Mouse (Mus musculus): Measurements from ENCODE around the gene Sik3. TPM values are rescaled to one million over a fixed set of nuclear protein-coding genes. Genes with fewer than 3 reads are reported as not detected.
A peak's percentile ranks its signal among the peaks of the same experiment; 100 is the strongest.

The Sik3 gene
- polyA plus RNA-seq, 1 experiment from 2014 or later: 13.4 TPM

DNA sequence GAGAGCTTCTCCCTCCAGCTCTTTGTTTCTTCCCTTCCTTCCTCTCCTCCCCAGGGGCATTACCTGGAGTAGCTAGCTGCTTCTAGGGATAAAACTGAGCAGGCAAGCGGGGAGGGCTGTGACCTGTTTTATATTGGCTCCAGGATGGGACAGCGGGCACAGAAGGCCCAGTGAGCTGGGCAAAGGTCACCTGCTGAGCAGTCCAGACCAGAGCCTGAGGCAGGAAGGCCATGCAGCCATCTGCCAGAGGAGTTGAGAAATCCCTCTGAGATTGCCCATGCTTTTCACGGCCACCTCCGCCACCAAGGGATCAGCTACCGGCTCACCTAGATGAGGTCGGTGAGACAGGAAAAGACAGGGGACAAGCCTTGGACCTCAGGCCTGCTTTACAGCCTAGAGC, 222.6 kb downstream of the Sik3 start:
- no peak overlapping the region for H3K9ac ChIP-seq (ENCODE audit: low read depth, low read length)
- no peak for DNase-seq (ENCODE audit: low spot score)
- no peaks in the 10 kb centered on the region for H3K4me1 ChIP-seq (ENCODE audit: control insufficient read depth, insufficient read depth, low read length)
- H3K4me2 ChIP-seq (ENCODE audit: low read depth, low read length): no peak overlapping the region
- H3K4me3 ChIP-seq (ENCODE audit: low read depth, low read length): no peak overlapping the region
- H3K27ac ChIP-seq (replicated peaks; ENCODE audit: low read depth, low read length): no peak overlapping the region
- 85% methylated on average over 6 of the region's 6 CpGs for WGBS
- H3K27me3 ChIP-seq (replicated peaks; ENCODE audit: control insufficient read depth, insufficient read depth, low read length): no peaks in the 10 kb centered on the region
- no peaks in the 10 kb centered on the region for H3K9me3 ChIP-seq (ENCODE audit: control insufficient read depth, low read length)
- H3K36me3 ChIP-seq (ENCODE audit: control insufficient read depth, insufficient read depth, low read length): no peaks in the 10 kb centered on the region
- no peak for ATAC-seq (ENCODE audit: low read depth)

DNA sequence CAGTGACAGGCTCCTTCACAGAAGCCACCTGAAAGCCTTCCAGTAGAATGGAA, 222.8 kb downstream of the Sik3 start, which contains the start of gene Apoc3:
TSS of gene Apoc3 (minus strand) at position 41 of the 53 bp plus-strand sequence.
- Histone ChIP-seq H3K36me3 (ENCODE audit: control insufficient read depth, insufficient read depth, low read length) (no peaks in the 10 kb centered on the region), H3K27ac (replicated peaks; ENCODE audit: low read depth, low read length) (no peak within 1 kb of the TSS), H3K4me3 (ENCODE audit: low read depth, low read length) (no peak within 1 kb of the TSS), H3K4me2 (ENCODE audit: low read depth, low read length) (no peak within 1 kb of the TSS), H3K27me3 (replicated peaks; ENCODE audit: control insufficient read depth, insufficient read depth, low read length) (no peaks in the 10 kb centered on the region), H3K4me1 (ENCODE audit: control insufficient read depth, insufficient read depth, low read length) (no peaks in the 10 kb centered on the region), H3K9me3 (ENCODE audit: control insufficient read depth, low read length) (no peaks in the 10 kb centered on the region), H3K9ac (ENCODE audit: low read depth, low read length) (no peak within 1 kb of the TSS)
- DNase-seq (ENCODE audit: low spot score): no peak
- no peak for ATAC-seq (ENCODE audit: low read depth)

DNA sequence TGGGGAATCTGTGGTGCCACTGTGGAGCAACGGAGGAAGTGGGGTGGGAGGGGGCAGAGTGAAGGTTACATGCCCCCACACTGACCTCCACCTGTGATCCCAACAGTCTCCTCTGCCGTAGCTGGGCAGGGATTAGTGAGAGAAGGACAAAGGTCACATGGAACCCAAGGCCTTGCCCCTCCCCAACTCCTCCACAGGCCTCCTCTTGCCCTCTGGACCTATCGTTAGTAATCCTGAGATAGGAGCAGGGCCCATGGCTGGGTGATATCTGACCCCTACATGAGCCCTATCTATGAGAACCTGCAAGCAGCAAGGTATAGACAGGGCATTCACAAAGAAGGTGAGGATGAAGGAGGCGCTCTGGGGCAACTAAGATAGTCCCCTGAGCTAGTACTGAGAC, 223.0 kb downstream of the Sik3 start:
- no peak for ATAC-seq (ENCODE audit: low read depth)

DNA sequence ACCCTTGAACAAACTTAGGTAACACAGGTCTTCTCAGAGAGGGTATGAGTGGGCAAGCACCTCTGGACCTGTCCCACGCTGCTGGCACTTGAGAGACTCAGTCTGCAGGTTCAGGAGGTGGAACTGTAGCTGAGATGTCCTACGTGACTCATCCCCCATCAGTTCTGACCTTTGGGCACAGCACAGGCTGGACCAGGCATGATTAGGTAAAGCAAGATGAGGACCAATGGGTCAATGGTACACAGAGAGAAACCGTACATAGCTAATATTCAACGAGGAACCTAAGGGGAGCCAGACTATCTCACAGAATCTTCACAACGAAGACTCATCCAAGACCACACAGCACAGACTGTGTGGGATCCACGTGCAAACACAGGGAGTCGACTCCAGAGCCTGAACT, 226.2 kb downstream of the Sik3 start:
- H3K4me2 ChIP-seq (ENCODE audit: low read depth, low read length): no peak overlapping the region
- no peaks in the 10 kb centered on the region for H3K9me3 ChIP-seq (ENCODE audit: control insufficient read depth, low read length)
- 90% methylated on average over 7 of the region's 7 CpGs for WGBS
- H3K36me3 ChIP-seq (ENCODE audit: control insufficient read depth, insufficient read depth, low read length): no peaks in the 10 kb centered on the region
- H3K27ac ChIP-seq (replicated peaks; ENCODE audit: low read depth, low read length): no peak overlapping the region
- H3K9ac ChIP-seq (ENCODE audit: low read depth, low read length): no peak overlapping the region
- ATAC-seq (ENCODE audit: low read depth): no peak
- no peaks in the 10 kb centered on the region for H3K4me1 ChIP-seq (ENCODE audit: control insufficient read depth, insufficient read depth, low read length)
- no peak for DNase-seq (ENCODE audit: low spot score)
- H3K4me3 ChIP-seq (ENCODE audit: low read depth, low read length): no peak overlapping the region
- H3K27me3 ChIP-seq (replicated peaks; ENCODE audit: control insufficient read depth, insufficient read depth, low read length): no peaks in the 10 kb centered on the region

More for the DNA sequence above, 223.0 kb downstream of the Sik3 start:
- Histone ChIP-seq H3K36me3 (ENCODE audit: control insufficient read depth, insufficient read depth, low read length) (no peaks in the 10 kb centered on the region), H3K9ac (ENCODE audit: low read depth, low read length) (no peak overlapping the region), H3K4me2 (ENCODE audit: low read depth, low read length) (no peak overlapping the region), H3K9me3 (ENCODE audit: control insufficient read depth, low read length) (no peaks in the 10 kb centered on the region), H3K4me1 (ENCODE audit: control insufficient read depth, insufficient read depth, low read length) (no peaks in the 10 kb centered on the region), H3K4me3 (ENCODE audit: low read depth, low read length) (no peak overlapping the region), H3K27ac (replicated peaks; ENCODE audit: low read depth, low read length) (no peak overlapping the region), H3K27me3 (replicated peaks; ENCODE audit: control insufficient read depth, insufficient read depth, low read length) (no peaks in the 10 kb centered on the region)
- DNase-seq (ENCODE audit: low spot score): no peak
- 55% methylated on average over 4 of the region's 4 CpGs for whole genome bisulfite sequencing

DNA sequence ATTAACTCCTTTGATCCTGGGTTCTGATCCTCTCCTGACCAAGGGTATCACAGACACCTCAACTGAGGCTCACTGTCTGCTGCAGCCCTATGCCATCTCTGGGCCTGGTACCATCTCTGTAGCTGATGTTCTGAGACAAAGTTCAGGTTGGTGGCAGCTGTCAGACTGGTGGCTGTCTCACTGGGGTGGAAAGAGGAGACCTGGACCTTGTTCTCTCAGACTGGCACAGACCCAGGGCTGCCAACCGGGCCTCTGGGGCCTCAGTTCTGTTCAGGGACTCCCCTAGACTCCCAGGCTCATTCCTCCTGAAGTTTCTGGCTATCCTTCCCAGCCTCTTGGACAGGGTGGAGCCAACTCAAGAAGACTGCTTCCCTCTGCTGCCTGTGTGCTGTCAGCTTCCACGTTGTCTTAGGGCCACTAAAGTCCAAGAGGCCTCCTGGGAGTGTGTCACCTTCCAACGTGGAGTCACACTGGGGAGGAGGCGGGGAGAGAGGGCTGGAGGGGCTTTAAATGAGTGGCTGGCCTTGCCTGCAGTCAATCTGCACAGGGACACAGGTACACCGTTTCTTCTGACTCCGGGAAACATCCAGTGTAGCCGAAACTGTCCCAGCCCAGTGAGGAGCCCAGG, 228.0 kb downstream of the Sik3 start, which contains the start of gene Apoa4:
TSS of gene Apoa4 (plus strand) at position 171 of the 628 bp plus-strand sequence.
- ATAC-seq (ENCODE audit: low read depth): no peak
- WGBS: 67% methylated on average over 6 of the region's 7 CpGs

DNA sequence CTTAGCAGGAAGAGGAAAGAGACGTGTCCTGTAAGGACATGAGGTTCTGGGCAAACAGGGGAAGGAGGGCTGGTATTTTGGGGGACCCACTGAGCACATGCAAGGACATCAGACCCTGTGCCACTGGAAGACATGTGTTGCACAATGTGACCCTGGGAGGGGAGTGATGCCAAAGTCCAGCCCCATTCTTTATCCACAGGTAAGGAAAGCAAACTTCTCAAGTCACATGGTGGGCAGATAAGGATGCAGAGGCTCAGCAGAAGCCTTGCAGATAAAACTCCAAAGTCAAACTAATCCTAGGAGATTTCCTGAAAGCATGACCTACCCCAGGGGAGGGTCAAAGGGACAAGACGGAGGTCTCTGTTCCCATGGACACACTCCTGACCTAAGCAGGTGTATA, 229.2 kb downstream of the Sik3 start:
- H3K9ac ChIP-seq (ENCODE audit: low read depth, low read length): no peak overlapping the region
- no peaks in the 10 kb centered on the region for H3K9me3 ChIP-seq (ENCODE audit: control insufficient read depth, low read length)
- H3K4me3 ChIP-seq (ENCODE audit: low read depth, low read length): no peak overlapping the region
- H3K4me2 ChIP-seq (ENCODE audit: low read depth, low read length): no peak overlapping the region
- H3K27ac ChIP-seq (replicated peaks; ENCODE audit: low read depth, low read length): no peak overlapping the region
- no peak for ATAC-seq (ENCODE audit: low read depth)
- 80% methylated on average over 2 of the region's 2 CpGs for WGBS
- no peaks in the 10 kb centered on the region for H3K27me3 ChIP-seq (replicated peaks; ENCODE audit: control insufficient read depth, insufficient read depth, low read length)
- no peak for DNase-seq (ENCODE audit: low spot score)
- no peaks in the 10 kb centered on the region for H3K4me1 ChIP-seq (ENCODE audit: control insufficient read depth, insufficient read depth, low read length)
- H3K36me3 ChIP-seq (ENCODE audit: control insufficient read depth, insufficient read depth, low read length): no peaks in the 10 kb centered on the region

More for the DNA sequence above, 228.0 kb downstream of the Sik3 start, which contains the start of gene Apoa4:
- Histone ChIP-seq H3K9me3 (ENCODE audit: control insufficient read depth, low read length) (no peaks in the 10 kb centered on the region), H3K9ac (ENCODE audit: low read depth, low read length) (no peak within 1 kb of the TSS), H3K27me3 (replicated peaks; ENCODE audit: control insufficient read depth, insufficient read depth, low read length) (no peaks in the 10 kb centered on the region), H3K4me3 (ENCODE audit: low read depth, low read length) (no peak within 1 kb of the TSS), H3K4me1 (ENCODE audit: control insufficient read depth, insufficient read depth, low read length) (no peaks in the 10 kb centered on the region), H3K27ac (replicated peaks; ENCODE audit: low read depth, low read length) (no peak within 1 kb of the TSS), H3K36me3 (ENCODE audit: control insufficient read depth, insufficient read depth, low read length) (no peaks in the 10 kb centered on the region), H3K4me2 (ENCODE audit: low read depth, low read length) (no peak within 1 kb of the TSS)
- no peak for DNase-seq (ENCODE audit: low spot score)

DNA sequence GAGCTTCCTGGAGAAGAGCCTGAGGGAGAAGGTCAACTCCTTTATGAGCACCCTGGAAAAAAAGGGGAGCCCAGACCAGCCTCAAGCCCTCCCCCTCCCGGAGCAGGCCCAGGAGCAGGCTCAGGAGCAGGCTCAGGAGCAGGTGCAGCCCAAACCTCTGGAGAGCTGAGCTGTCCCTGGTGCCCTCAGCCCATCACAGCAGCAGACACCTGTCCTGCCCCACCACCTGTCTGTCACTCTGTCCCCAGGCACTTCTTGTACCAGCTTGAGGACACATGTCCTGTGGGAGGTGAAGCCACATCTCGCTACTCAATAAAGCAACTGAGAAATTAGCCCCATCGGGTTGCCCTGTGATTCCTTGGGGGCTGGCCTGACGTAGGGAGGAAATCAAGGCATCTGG, 230.5 kb downstream of the Sik3 start:
- Histone ChIP-seq H3K27ac (replicated peaks; ENCODE audit: low read depth, low read length) (no peak overlapping the region), H3K4me3 (ENCODE audit: low read depth, low read length) (no peak overlapping the region), H3K4me1 (ENCODE audit: control insufficient read depth, insufficient read depth, low read length) (no peaks in the 10 kb centered on the region), H3K36me3 (ENCODE audit: control insufficient read depth, insufficient read depth, low read length) (no peaks in the 10 kb centered on the region), H3K9ac (ENCODE audit: low read depth, low read length) (no peak overlapping the region), H3K4me2 (ENCODE audit: low read depth, low read length) (no peak overlapping the region), H3K9me3 (ENCODE audit: control insufficient read depth, low read length) (no peaks in the 10 kb centered on the region), H3K27me3 (replicated peaks; ENCODE audit: control insufficient read depth, insufficient read depth, low read length) (no peaks in the 10 kb centered on the region)
- DNase-seq (ENCODE audit: low spot score) (peak; percentile 13), ATAC-seq (ENCODE audit: low read depth) (peak; percentile 60; the same call in 1 of the 2 replicates)
- WGBS: 59% methylated on average over 4 of the region's 4 CpGs

DNA sequence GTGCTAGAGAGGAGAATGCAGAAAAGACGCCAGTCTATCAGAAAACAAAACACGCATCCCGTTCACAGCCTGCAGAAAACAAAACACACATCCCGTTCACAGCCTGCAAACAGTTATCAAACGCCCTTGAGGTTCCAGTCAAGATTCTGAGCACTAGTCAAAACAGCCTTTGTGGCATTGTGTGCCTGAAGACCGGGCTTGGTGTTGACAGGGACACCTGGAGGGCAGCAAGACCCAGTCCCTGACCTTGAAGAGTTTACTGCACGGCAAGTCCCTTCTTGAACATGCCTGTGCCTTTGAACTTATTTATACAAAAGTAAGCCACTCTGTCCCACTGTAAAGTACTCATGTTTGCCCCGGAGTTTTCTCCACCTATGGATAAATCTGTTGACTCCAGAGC, 231.0 kb downstream of the Sik3 start:
- DNase-seq (ENCODE audit: low spot score): no peak
- H3K9ac ChIP-seq (ENCODE audit: low read depth, low read length): no peak overlapping the region
- no peak for ATAC-seq (ENCODE audit: low read depth)
- WGBS: 39% methylated on average over 8 of the region's 8 CpGs
- no peaks in the 10 kb centered on the region for H3K36me3 ChIP-seq (ENCODE audit: control insufficient read depth, insufficient read depth, low read length)
- H3K27me3 ChIP-seq (replicated peaks; ENCODE audit: control insufficient read depth, insufficient read depth, low read length): no peaks in the 10 kb centered on the region
- no peak overlapping the region for H3K4me3 ChIP-seq (ENCODE audit: low read depth, low read length)
- H3K4me2 ChIP-seq (ENCODE audit: low read depth, low read length): no peak overlapping the region
- H3K9me3 ChIP-seq (ENCODE audit: control insufficient read depth, low read length): no peaks in the 10 kb centered on the region
- H3K27ac ChIP-seq (replicated peaks; ENCODE audit: low read depth, low read length): no peak overlapping the region
- no peaks in the 10 kb centered on the region for H3K4me1 ChIP-seq (ENCODE audit: control insufficient read depth, insufficient read depth, low read length)

DNA sequence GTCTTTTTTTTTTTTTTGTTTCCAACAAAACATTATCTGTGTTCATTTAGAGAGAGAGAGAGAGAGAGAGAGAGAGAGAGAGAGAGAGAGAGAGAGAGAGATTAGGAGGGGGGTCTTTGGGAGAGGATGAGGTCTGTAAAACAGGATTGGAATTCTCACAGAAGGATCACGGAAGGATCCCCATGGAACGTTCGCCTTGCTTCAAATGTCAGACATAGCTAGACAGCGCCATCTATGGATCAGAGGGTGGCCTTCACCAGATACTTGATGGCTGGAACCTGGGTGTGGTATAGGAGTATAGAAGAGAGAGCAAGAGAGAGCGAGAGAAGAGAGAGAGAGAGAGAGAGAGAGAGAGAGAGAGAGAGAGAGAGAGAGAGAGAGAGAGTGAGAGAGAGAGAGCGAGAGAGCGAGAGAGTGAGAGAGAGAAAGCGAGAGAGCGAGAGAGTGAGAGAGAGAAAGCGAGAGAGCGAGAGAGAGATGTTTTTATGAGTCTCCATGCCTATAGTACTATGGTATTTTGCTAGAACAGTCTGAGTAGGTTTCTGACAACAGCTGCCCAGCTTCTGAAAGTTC, 234.2 kb downstream of the Sik3 start:
- no peaks in the 10 kb centered on the region for H3K36me3 ChIP-seq (ENCODE audit: control insufficient read depth, insufficient read depth, low read length)
- no peak overlapping the region for H3K4me3 ChIP-seq (ENCODE audit: low read depth, low read length)
- H3K4me1 ChIP-seq (ENCODE audit: control insufficient read depth, insufficient read depth, low read length): no peaks in the 10 kb centered on the region
- H3K27ac ChIP-seq (replicated peaks; ENCODE audit: low read depth, low read length): no peak overlapping the region
- no peak overlapping the region; the same call in 1 of the 2 replicates for H3K9ac ChIP-seq (ENCODE audit: low read depth, low read length)
- WGBS: 26% methylated on average over 11 of the region's 11 CpGs
- H3K9me3 ChIP-seq (ENCODE audit: control insufficient read depth, low read length): no peaks in the 10 kb centered on the region
- no peaks in the 10 kb centered on the region for H3K27me3 ChIP-seq (replicated peaks; ENCODE audit: control insufficient read depth, insufficient read depth, low read length)
- DNase-seq (ENCODE audit: low spot score) (peak; percentile 93), ATAC-seq (ENCODE audit: low read depth) (peak; percentile 85)
- H3K4me2 ChIP-seq (ENCODE audit: low read depth, low read length): peak overlapping the region; percentile 22; the same call in 1 of the 2 replicates

Data from embryonic facial prominence, embryonic 14.5 days (tissue).